Mouse (Mus musculus): ENCODE measurements around the gene Galntl6.
"Not testable (repeated sequence)": the region's sequence is repeated elsewhere in the genome, so short reads cannot be mapped to it uniquely, and the experiment has no call there.

Gene Galntl6

GRCm38 (mm10) chr8:58597834-58598233 is 314.6 kb downstream of the Galntl6 start:
- DNase-seq, result no peak

GRCm38 (mm10) chr8:58575346-58575745 is 337.1 kb downstream of the Galntl6 start:
- DNase-seq, result no peak

- DNase-seq, result no peak
These were observed 344.4 kb downstream of the Galntl6 start for GRCm38 (mm10) chr8:58568086-58568485.

- no peak for DNase-seq
These were observed 346.3 kb downstream of the Galntl6 start for GRCm38 (mm10) chr8:58566115-58566514.

GRCm38 (mm10) chr8:58535781-58536180 is 376.7 kb downstream of the Galntl6 start:
- peak; percentile 55 for DNase-seq

- peak; percentile 21 for DNase-seq
These were observed 377.8 kb downstream of the Galntl6 start for GRCm38 (mm10) chr8:58534631-58535030.

GRCm38 (mm10) chr8:58523443-58523842 is 389.0 kb downstream of the Galntl6 start:
- no peak for DNase-seq

- no peak for DNase-seq
These were observed 390.5 kb downstream of the Galntl6 start for GRCm38 (mm10) chr8:58521932-58522331.

- no peak for DNase-seq
These were observed 401.9 kb downstream of the Galntl6 start for GRCm38 (mm10) chr8:58510516-58510915.

GRCm38 (mm10) chr8:58509051-58509450 is 403.4 kb downstream of the Galntl6 start:
- DNase-seq, result no peak

- no peak for DNase-seq
These were observed 425.3 kb downstream of the Galntl6 start for GRCm38 (mm10) chr8:58487099-58487498.

- DNase-seq, result not testable (repeated sequence)
These were observed 449.1 kb downstream of the Galntl6 start for GRCm38 (mm10) chr8:58463342-58463741.

GRCm38 (mm10) chr8:58442696-58443095 is 469.7 kb downstream of the Galntl6 start:
- DNase-seq, result no peak

GRCm38 (mm10) chr8:58418481-58418880 is 494.0 kb downstream of the Galntl6 start:
- no peak for DNase-seq

- DNase-seq, result no peak
These were observed 494.9 kb downstream of the Galntl6 start for GRCm38 (mm10) chr8:58417551-58417950.

- no peak for DNase-seq
These were observed 515.9 kb downstream of the Galntl6 start for GRCm38 (mm10) chr8:58396500-58396899.

- no peak for DNase-seq
These were observed 516.6 kb downstream of the Galntl6 start for GRCm38 (mm10) chr8:58395879-58396278.

GRCm38 (mm10) chr8:58372389-58372788 is 540.1 kb downstream of the Galntl6 start:
- DNase-seq, result no peak

- DNase-seq, result no peak
These were observed 540.5 kb downstream of the Galntl6 start for GRCm38 (mm10) chr8:58371979-58372378.

GRCm38 (mm10) chr8:58331151-58331550 is 581.3 kb downstream of the Galntl6 start:
- no peak for DNase-seq

- no peak for DNase-seq
These were observed 599.0 kb downstream of the Galntl6 start for GRCm38 (mm10) chr8:58313482-58313881.

- DNase-seq, result no peak
These were observed 621.0 kb downstream of the Galntl6 start for GRCm38 (mm10) chr8:58291487-58291886.

GRCm38 (mm10) chr8:58290080-58290479 is 622.4 kb downstream of the Galntl6 start:
- no peak for DNase-seq

- no peak for DNase-seq
These were observed 647.0 kb downstream of the Galntl6 start for GRCm38 (mm10) chr8:58265485-58265884.

GRCm38 (mm10) chr8:58258577-58259315 is 653.7 kb downstream of the Galntl6 start:
- DNase-seq, result no peak
